In the genomic region with DNA sequence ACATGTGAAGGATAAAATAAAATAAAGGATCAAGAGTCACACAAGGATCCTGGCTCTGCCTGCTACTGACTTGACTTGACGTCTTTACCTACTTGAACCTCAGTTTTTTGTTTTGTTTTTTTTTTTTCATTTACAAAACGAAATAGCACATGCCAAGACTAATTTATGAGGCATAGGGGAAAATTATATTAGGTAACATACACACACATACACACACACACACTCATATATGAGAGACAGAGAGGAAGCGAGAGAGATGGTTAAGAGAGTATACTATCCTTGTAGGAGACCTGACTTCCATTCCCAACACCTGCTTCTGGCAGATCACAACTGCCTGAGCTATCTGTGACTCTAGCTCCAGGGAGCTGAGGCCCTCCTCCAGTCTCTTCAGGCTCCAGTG, we compare ENCODE assay signal across 8 mouse cellular contexts. TPM values are rescaled to one million over a fixed set of nuclear protein-coding genes. Genes with fewer than 3 reads are reported as not detected.
DNase-seq lines count a peak whose midpoint lies in the region; ATAC-seq and TF ChIP-seq lines count a peak whose summit lies in the region.

A gene (minus strand): TSS at position 101 of the 400 bp plus-strand sequence.

- no peaks in the 10 kb centered on the region for H3K79me2 ChIP-seq in CH12.LX (replicated peaks; ENCODE audit: control insufficient read depth, extremely low read depth, insufficient read depth, poor library complexity, severe bottlenecking)

- no peak within 1 kb of the TSS for H3K9ac ChIP-seq in CH12.LX (ENCODE audit: insufficient read depth, low read depth)
- no peak within 1 kb of the TSS for H3K9ac ChIP-seq in forebrain, embryonic 11.5 days (ENCODE audit: low read length)
- H3K9ac ChIP-seq in limb, embryonic 14.5 days (ENCODE audit: low read depth, low read length, severe bottlenecking): no peak within 1 kb of the TSS
- H3K9ac ChIP-seq in stomach, embryonic 16.5 days (ENCODE audit: low read length): no peak within 1 kb of the TSS

- dilution Hi-C loops in CH12.LX (cut with MboI; ENCODE audit: extremely low pct_ligation_motif_present, extremely low pct_unique_long_range_greater_than_20kb, low sequenced_read_pairs): no loop called here

- H3K27me3 ChIP-seq in CH12.LX (replicated peaks): peaks cover 62% of the 10 kb centered on the region
- no peaks in the 10 kb centered on the region for H3K27me3 ChIP-seq in forebrain, embryonic 11.5 days (ENCODE audit: control insufficient read depth, insufficient read depth, low read length)
- H3K27me3 ChIP-seq in limb, embryonic 14.5 days (ENCODE audit: control insufficient read depth, insufficient read depth, low read length): 0 out of 2 replicates have a peak, but pooled peaks cover 9% of the 10 kb centered on the region
- peaks cover 12% of the 10 kb centered on the region; the same call in 1 of the 2 replicates for H3K27me3 ChIP-seq in stomach, embryonic 16.5 days (ENCODE audit: control insufficient read depth, insufficient read depth, low read length)

- TF ChIP-seq CTCF in CH12.LX (conservative IDR thresholded peaks at IDR 0.05 in 1 of 2, IDR thresholded peaks at IDR 0.05 in 1 of 2; ENCODE audit: low read depth in 2 of 2, low read length in 2 of 2): no peak

- ATAC-seq in forebrain, embryonic 11.5 days (replicated peaks; ENCODE audit: low FRiP score): no peak
- ATAC-seq in limb, embryonic 14.5 days (ENCODE audit: low FRiP score, low read depth): no peak
- no peak for ATAC-seq in stomach, embryonic 16.5 days (ENCODE audit: insufficient read depth, low FRiP score)

- no peaks in the 10 kb centered on the region for H3K36me3 ChIP-seq in CH12.LX (replicated peaks in 1 of 2; ENCODE audit: control insufficient read depth in 1 of 2, insufficient read depth in 1 of 2, low read length in 1 of 2)
- no peaks in the 10 kb centered on the region for H3K36me3 ChIP-seq in forebrain, embryonic 11.5 days (ENCODE audit: control insufficient read depth, insufficient read depth, low read length)
- 0 out of 2 replicates have a peak, but pooled peaks cover 5% of the 10 kb centered on the region for H3K36me3 ChIP-seq in limb, embryonic 14.5 days (ENCODE audit: control insufficient read depth, insufficient read depth, low read length)
- no peaks in the 10 kb centered on the region for H3K36me3 ChIP-seq in stomach, embryonic 16.5 days (ENCODE audit: control insufficient read depth, insufficient read depth, low read length)

- WGBS in forebrain, embryonic 11.5 days: 78% methylated on average over 3 of the region's 3 CpGs
- 66% methylated on average over 3 of the region's 3 CpGs for WGBS in limb, embryonic 14.5 days
- WGBS in stomach, embryonic 16.5 days: 80% methylated on average over 3 of the region's 3 CpGs

- no peak within 1 kb of the TSS for H3K4me2 ChIP-seq in CH12.LX (ENCODE audit: insufficient read depth, low read depth, poor library complexity, severe bottlenecking)
- no peak within 1 kb of the TSS for H3K4me2 ChIP-seq in forebrain, embryonic 11.5 days (ENCODE audit: low read depth, low read length, severe bottlenecking)
- H3K4me2 ChIP-seq in limb, embryonic 14.5 days (replicated peaks; ENCODE audit: low read depth, low read length, severe bottlenecking): no peak within 1 kb of the TSS
- H3K4me2 ChIP-seq in stomach, embryonic 16.5 days (ENCODE audit: low read depth, low read length): no peak within 1 kb of the TSS

- in situ Hi-C loops in CH12.LX (cut with MboI; ENCODE audit: low pct_ligation_motif_present, low pct_unique_long_range_greater_than_20kb, low sequenced_read_pairs): no loop called here

- H3K4me1 ChIP-seq in CH12.LX (ENCODE audit: control insufficient read depth in 1 of 2, insufficient read depth in 2 of 2): peaks cover 4 to 6% of the 10 kb centered on the region in 2 experiments; a peak in 3 of 4 replicates
- H3K4me1 ChIP-seq in forebrain, embryonic 11.5 days (replicated peaks; ENCODE audit: control insufficient read depth, insufficient read depth, low read length): peaks cover 8% of the 10 kb centered on the region
- H3K4me1 ChIP-seq in limb, embryonic 14.5 days (ENCODE audit: control insufficient read depth, insufficient read depth, low read length): peaks cover 11% of the 10 kb centered on the region
- H3K4me1 ChIP-seq in stomach, embryonic 16.5 days (ENCODE audit: control insufficient read depth, insufficient read depth, low read length): peaks cover 14% of the 10 kb centered on the region

- no peak for TF ChIP-seq EP300 in CH12.LX (IDR thresholded peaks at IDR 0.05; ENCODE audit: low read length)

- no peak within 1 kb of the TSS for H3K4me3 ChIP-seq in CH12.LX (replicated peaks in 1 of 3; ENCODE audit: low read depth in 2 of 3, low read length in 2 of 3, poor library complexity in 1 of 3)
- H3K4me3 ChIP-seq in forebrain, embryonic 11.5 days (ENCODE audit: low read depth, low read length): no peak within 1 kb of the TSS
- H3K4me3 ChIP-seq in limb, embryonic 14.5 days (replicated peaks; ENCODE audit: low read length): no peak within 1 kb of the TSS
- no peak within 1 kb of the TSS for H3K4me3 ChIP-seq in stomach, embryonic 16.5 days (replicated peaks; ENCODE audit: low read length)

- no peak for DNase-seq in adrenal gland, adult 18-20 months (ENCODE audit: low spot score in 2 of 2)
- DNase-seq in adrenal gland, adult (ENCODE audit: inconsistent age in 2 of 2, low spot score in 1 of 2): no peak
- no peak for DNase-seq in CH12.LX (ENCODE audit: extremely low read depth)
- DNase-seq in forebrain, embryonic 11.5 days (ENCODE audit: low spot score): no peak
- DNase-seq in heart, postnatal 4 days: no peak
- DNase-seq in limb, embryonic 14.5 days (ENCODE audit: low spot score): no peak
- DNase-seq in T-cell, adult 2 months (ENCODE audit: low spot score): no peak

- no peak within 1 kb of the TSS for H3K27ac ChIP-seq in CH12.LX (ENCODE audit: insufficient read depth, low read depth)
- H3K27ac ChIP-seq in forebrain, embryonic 11.5 days (ENCODE audit: low read depth, low read length): no peak within 1 kb of the TSS
- no peak within 1 kb of the TSS for H3K27ac ChIP-seq in limb, embryonic 14.5 days (replicated peaks; ENCODE audit: low read depth, low read length)
- H3K27ac ChIP-seq in stomach, embryonic 16.5 days (ENCODE audit: low read length): no peak within 1 kb of the TSS

- no peak for TF ChIP-seq RAD21 in CH12.LX (IDR thresholded peaks at IDR 0.05; ENCODE audit: low read depth, low read length)

- H3K9me3 ChIP-seq in CH12.LX (replicated peaks; ENCODE audit: low read length): peaks cover 5% of the 10 kb centered on the region
- no peaks in the 10 kb centered on the region for H3K9me3 ChIP-seq in forebrain, embryonic 11.5 days (ENCODE audit: control insufficient read depth, low read length)
- H3K9me3 ChIP-seq in limb, embryonic 14.5 days (ENCODE audit: control insufficient read depth, low read length): no peaks in the 10 kb centered on the region
- H3K9me3 ChIP-seq in stomach, embryonic 16.5 days (replicated peaks; ENCODE audit: control insufficient read depth, low read length): no peaks in the 10 kb centered on the region

- no peak for TF ChIP-seq POLR2A in CH12.LX (IDR thresholded peaks at IDR 0.05; ENCODE audit: low read depth, low read length)
- TF ChIP-seq POLR2A in limb, embryonic 14.5 days (IDR thresholded peaks at IDR 0.05; ENCODE audit: borderline replicate concordance, extremely low read depth, insufficient read depth, insufficient read length): no peak

TF ChIP-seq in CH12.LX, 34 proteins besides CTCF, POLR2A, EP300 and RAD21:
- TF ChIP-seq USF1 (IDR thresholded peaks at IDR 0.05; ENCODE audit: low read depth, low read length) (no peak), ZMIZ1 (IDR thresholded peaks at IDR 0.05; ENCODE audit: low read depth, low read length) (no peak), ZNF384 (IDR thresholded peaks at IDR 0.05; ENCODE audit: low read depth, low read length) (no peak), POLR2AphosphoS2 (IDR thresholded peaks at IDR 0.05; ENCODE audit: low read depth, low read length) (no peak), ELF1 (IDR thresholded peaks at IDR 0.05; ENCODE audit: low read depth, low read length) (no peak), MAFK (IDR thresholded peaks at IDR 0.05; ENCODE audit: insufficient replicate concordance, low read length) (no peak)

RNA-seq across cellular contexts. Expression of the gene that starts here (rescaled TPM):
- total RNA-seq in adrenal gland, adult 18-20 months (2021): 100 to 1,000 TPM; 108 to 123 TPM
- total RNA-seq in CH12.LX (2012; rRNA removed) (77.2 and 77.8 TPM in 2 replicates), CH12.LX (2014; rRNA removed) (56.8 and 63.3 TPM in 2 replicates)
- 81.4 and 93.3 TPM in 2 replicates for polyA plus RNA-seq in CH12.LX (2012; ENCODE audit: insufficient read length, low read depth)
- polyA plus RNA-seq in forebrain, embryonic 11.5 days (2014; fragmentation: Nextera tagmentation; extraction: Ambion mirVana): 78.1 and 88.8 TPM in 2 replicates
- total RNA-seq in heart, postnatal 4 days (2021): 100 to 1,000 TPM; 431 to 441 TPM
- 99.7 and 103 TPM in 2 replicates for polyA plus RNA-seq in limb, embryonic 14.5 days (2012; rRNA removed)
- 79.8 and 84.0 TPM in 2 replicates for polyA plus RNA-seq in limb, embryonic 14.5 days (2014; fragmentation: Nextera tagmentation; extraction: Ambion mirVana)
- polyA plus RNA-seq in stomach, embryonic 16.5 days (2015; fragmentation: Nextera tagmentation; extraction: Ambion mirVana): 34.1 and 35.3 TPM in 2 replicates
